Mouse (Mus musculus) ovary, postnatal 10 days (tissue): ENCODE data around the gene Bud13.
"Not testable (repeated sequence)": the region's sequence is repeated elsewhere in the genome, so short reads cannot be mapped to it uniquely, and the experiment has no call there.

ENCODE experiments used
- DNase-seq: peaks from one replicate; pipeline ENCODE4 v3.0.0; 2022; ENCODE audit warnings: low spot score

Bud13 gene

GRCm38 (mm10) chr9:46302142-46302541 lies 19.3 kb downstream of the Bud13 start:
- no peak for DNase-seq

GRCm38 (mm10) chr9:46309121-46309520 lies 26.3 kb downstream of the Bud13 start:
- no peak for DNase-seq

GRCm38 (mm10) chr9:46314507-46314906 lies 31.7 kb downstream of the Bud13 start:
- DNase-seq, result peak; percentile 25

- no peak for DNase-seq
Observed at GRCm38 (mm10) chr9:46314921-46315320, 32.1 kb downstream of the Bud13 start.

GRCm38 (mm10) chr9:46315807-46316365 lies 33.1 kb downstream of the Bud13 start:
- no peak for DNase-seq

GRCm38 (mm10) chr9:46316388-46316787 lies 33.6 kb downstream of the Bud13 start:
- DNase-seq, result no peak

GRCm38 (mm10) chr9:46316909-46317308 lies 34.1 kb downstream of the Bud13 start:
- no peak for DNase-seq

GRCm38 (mm10) chr9:46317957-46318356 lies 35.1 kb downstream of the Bud13 start:
- DNase-seq, result no peak

- not testable (repeated sequence) for DNase-seq
Observed at GRCm38 (mm10) chr9:46319886-46320285, 37.1 kb downstream of the Bud13 start, which contains the start of gene 4931429L15Rik. Gene 4931429L15Rik (minus strand): TSS chr9:46319986.

- DNase-seq, result no peak
Observed at GRCm38 (mm10) chr9:46320461-46320860, 37.7 kb downstream of the Bud13 start.

- no peak for DNase-seq
Observed at GRCm38 (mm10) chr9:46326694-46327405, 44.0 kb downstream of the Bud13 start.

- no peak for DNase-seq
Observed at GRCm38 (mm10) chr9:46327706-46328571, 45.1 kb downstream of the Bud13 start.

- DNase-seq, result peak; percentile 21
Observed at GRCm38 (mm10) chr9:46328572-46329249, 45.9 kb downstream of the Bud13 start.

GRCm38 (mm10) chr9:46329250-46329648 lies 46.4 kb downstream of the Bud13 start:
- no peak for DNase-seq

GRCm38 (mm10) chr9:46329801-46330585 lies 47.2 kb downstream of the Bud13 start:
- DNase-seq, result no peak

GRCm38 (mm10) chr9:46330586-46330895 lies 47.7 kb downstream of the Bud13 start:
- no peak for DNase-seq

GRCm38 (mm10) chr9:46331301-46331700 lies 48.5 kb downstream of the Bud13 start:
- DNase-seq, result no peak

GRCm38 (mm10) chr9:46334471-46335025 lies 51.7 kb downstream of the Bud13 start:
- DNase-seq, result no peak

GRCm38 (mm10) chr9:46335461-46335995 lies 52.7 kb downstream of the Bud13 start:
- DNase-seq, result no peak

GRCm38 (mm10) chr9:46336294-46336693 lies 53.5 kb downstream of the Bud13 start:
- DNase-seq, result not testable (repeated sequence)

GRCm38 (mm10) chr9:46337331-46337730 lies 54.5 kb downstream of the Bud13 start:
- DNase-seq, result no peak
